Mouse (Mus musculus) kidney, postnatal 0 days (tissue): Measurements from ENCODE around the gene Trnau1ap. TPM values are rescaled to one million over a fixed set of nuclear protein-coding genes. Genes with fewer than 3 reads are reported as not detected.
A peak's percentile ranks its signal among the peaks of the same experiment; 100 is the strongest.

Experiments used
- ATAC-seq: fragments of 200-750 bp; cut with Nextera tagmentation; replicated peaks from 2 replicates; pipeline ENCODE4 v1.8.0; 2017; ENCODE audit warnings: low read depth, moderate number of reproducible peaks, moderate TSS enrichment, moderate library complexity; ENCODE audit not compliant: low FRiP score
- DNase-seq: peaks from one replicate; pipeline ENCODE4 v3.0.0-alpha.2; 2016; ENCODE audit warnings: low spot score
- H3K27ac ChIP-seq: fragments of 300-500 bp; sonication (generic); 2 replicates; pipeline ENCODE4 v1.5.1; 2014; ENCODE audit warnings: mild to moderate bottlenecking
- H3K27me3 ChIP-seq: fragments of 300-500 bp; sonication (generic); 2 replicates; pipeline ENCODE4 v1.6.1; 2014; ENCODE audit warnings: low read length, mixed read lengths; ENCODE audit not compliant: insufficient read depth
- H3K36me3 ChIP-seq: fragments of 300-500 bp; sonication (generic); 2 replicates; pipeline ENCODE4 v1.6.1; 2014; ENCODE audit warnings: low read length, mixed read lengths; ENCODE audit not compliant: insufficient read depth
- H3K4me1 ChIP-seq: fragments of 300-500 bp; sonication (generic); replicated peaks from 2 replicates; pipeline ENCODE4 v1.6.1; 2014; ENCODE audit warnings: antibody characterized with exemption, low read length, mixed read lengths; ENCODE audit not compliant: insufficient read depth
- H3K4me2 ChIP-seq: fragments of 300-500 bp; sonication (generic); 2 replicates; pipeline ENCODE4 v1.6.1; 2014; ENCODE audit warnings: mild to moderate bottlenecking, low read length, moderate library complexity, mixed read lengths
- H3K4me3 ChIP-seq: fragments of 300-500 bp; sonication (generic); replicated peaks from 2 replicates; pipeline ENCODE4 v1.5.1; 2014; ENCODE audit warnings: low read depth, low read length
- H3K9ac ChIP-seq: fragments of 300-500 bp; sonication (generic); 2 replicates; pipeline ENCODE4 v1.6.1; 2014; ENCODE audit warnings: low read depth, low read length
- H3K9me3 ChIP-seq: fragments of 300-500 bp; sonication (generic); replicated peaks from 2 replicates; pipeline ENCODE4 v1.6.1; 2016; ENCODE audit warnings: low read length, inconsistent platforms, mixed read lengths
- CTCF ChIP-seq: IDR thresholded peaks from 2 replicates; pipeline ENCODE4 v1.5.1; 2016; ENCODE audit warnings: antibody characterized with exemption, low read depth, mild to moderate bottlenecking, moderate library complexity
- WGBS: fragments of 180-500 bp; shearing (Covaris S2); extraction: QIAGEN DNeasy Blood & Tissue Kit; methylation state at CpG from one replicate; pipeline ENCODE4 v1.1.7; 2014; 5-methylcytosine and 5-hydroxymethylcytosine counted together
- polyA plus RNA-seq: library from polyadenylated mRNA; unstranded; fragments of >200 nt; fragmentation: Nextera tagmentation; extraction: Ambion mirVana; gene quantifications from 2 replicates; pipeline ENCODE4 v1.2.1, GENCODE M21; 2015

The Trnau1ap gene
- polyA plus RNA-seq, 1 experiment from 2014 or later, result 72.8 TPM

DNA sequence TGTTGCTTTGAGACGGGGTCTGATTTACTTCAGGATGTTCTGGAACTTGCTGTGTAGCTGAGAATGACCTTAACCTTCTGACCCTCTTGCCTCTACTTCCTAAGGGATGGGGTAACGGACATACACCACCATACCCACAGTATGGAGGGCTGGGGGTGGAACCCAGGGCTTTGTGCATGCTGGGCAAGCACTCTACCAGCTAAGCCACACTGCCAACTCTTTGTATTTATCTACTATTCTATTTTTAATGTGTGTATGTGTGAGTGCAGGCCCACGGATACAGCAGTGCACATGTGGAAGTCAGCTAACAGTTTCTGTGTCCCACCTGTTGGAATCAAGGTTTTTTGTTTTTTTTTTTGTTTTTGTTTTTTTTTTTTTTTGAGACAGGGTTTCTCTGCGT lies 30.2 kb upstream of the Trnau1ap start:
- no peak for DNase-seq
- no peak for TF ChIP-seq CTCF
- Histone ChIP-seq H3K4me2 (no peak overlapping the region), H3K36me3 (peaks cover 48% of the 10 kb centered on the region), H3K27me3 (no peaks in the 10 kb centered on the region), H3K4me1 (no peaks in the 10 kb centered on the region), H3K27ac (no peak overlapping the region), H3K9ac (no peak overlapping the region), H3K9me3 (no peaks in the 10 kb centered on the region), H3K4me3 (no peak overlapping the region)
- WGBS, result 77% methylated on average over 4 of the region's 4 CpGs
- ATAC-seq, result no peak

DNA sequence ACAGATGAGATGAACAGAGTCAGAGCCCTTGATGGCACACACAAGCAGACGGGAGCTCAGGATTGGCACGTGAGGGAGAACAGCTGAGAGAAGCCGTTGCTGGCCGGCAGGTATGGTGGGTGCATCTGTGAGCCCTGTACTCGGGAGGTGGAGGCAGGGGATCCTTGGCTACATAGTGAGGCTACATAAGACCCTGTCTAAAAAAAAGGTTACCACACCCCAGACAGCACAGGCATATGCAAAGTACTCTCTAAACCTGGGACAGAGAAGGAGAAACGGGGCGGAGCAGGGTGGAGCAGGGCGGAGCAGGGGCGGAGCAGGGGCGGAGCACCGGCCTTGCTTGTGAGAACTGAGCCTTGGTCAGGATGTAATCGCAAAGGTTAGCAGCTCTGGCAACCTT lies 26.8 kb upstream of the Trnau1ap start:
- WGBS, result 46% methylated on average over 12 of the region's 12 CpGs
- peak; percentile 36 for DNase-seq
- Histone ChIP-seq H3K27ac (no peak overlapping the region), H3K4me3 (no peak overlapping the region), H3K9ac (no peak overlapping the region), H3K4me2 (no peak overlapping the region), H3K27me3 (no peaks in the 10 kb centered on the region), H3K4me1 (peaks cover 6% of the 10 kb centered on the region), H3K36me3 (peaks cover 36% of the 10 kb centered on the region), H3K9me3 (no peaks in the 10 kb centered on the region)
- no peak for TF ChIP-seq CTCF
- no peak for ATAC-seq

DNA sequence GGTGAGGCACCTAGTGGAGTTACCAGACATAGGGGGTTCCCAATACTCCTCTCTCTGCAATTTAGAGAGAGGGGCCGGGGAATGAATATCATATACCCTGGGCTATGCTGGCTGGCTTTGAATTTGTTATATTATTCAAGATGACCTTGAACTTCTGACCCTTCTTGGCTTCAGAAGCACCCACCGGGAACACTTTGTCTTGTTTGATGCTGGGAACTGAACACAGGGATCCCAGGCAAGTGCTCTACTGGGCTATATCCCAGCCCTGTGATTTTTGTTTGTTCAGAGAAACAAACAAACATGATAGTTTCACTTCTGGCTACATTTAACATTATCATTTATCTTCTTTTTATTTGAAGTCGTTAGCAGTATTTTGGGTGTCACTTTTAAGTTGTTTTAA lies 26.1 kb upstream of the Trnau1ap start:
- no peak for ATAC-seq
- H3K36me3 ChIP-seq, result peaks cover 33% of the 10 kb centered on the region

DNA sequence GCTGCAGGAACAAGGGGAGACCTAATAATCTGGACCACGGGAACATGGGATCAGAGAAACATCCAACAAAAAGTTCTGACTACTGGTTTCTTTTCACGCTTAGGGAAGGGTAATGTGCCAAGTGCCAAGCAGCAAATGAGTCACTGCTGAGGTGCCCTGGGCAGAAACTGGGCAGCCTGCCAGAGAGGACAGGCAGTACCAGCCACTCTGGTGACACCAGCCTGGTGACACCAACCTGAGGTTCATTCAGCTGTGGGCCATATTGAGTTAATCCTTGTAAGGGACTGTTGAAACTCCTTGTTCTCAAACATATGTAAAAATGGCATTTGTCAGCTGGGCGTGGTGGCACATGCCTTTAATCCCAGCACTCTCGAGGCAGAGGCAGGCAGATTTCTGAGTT lies 25.2 kb upstream of the Trnau1ap start:
- no peak overlapping the region for H3K9ac ChIP-seq
- H3K4me2 ChIP-seq, result no peak overlapping the region
- no peaks in the 10 kb centered on the region for H3K9me3 ChIP-seq
- no peaks in the 10 kb centered on the region for H3K27me3 ChIP-seq
- peaks cover 26% of the 10 kb centered on the region for H3K36me3 ChIP-seq
- DNase-seq (no peak), ATAC-seq (no peak; the same call in 1 of the 2 replicates)
- no peak overlapping the region for H3K4me3 ChIP-seq
- WGBS, result 88% methylated on average over 4 of the region's 4 CpGs
- H3K4me1 ChIP-seq, result peaks cover 6% of the 10 kb centered on the region
- no peak for TF ChIP-seq CTCF
- 0 out of 2 replicates have a peak overlapping the region, but pooled peaks have one; percentile 95 for H3K27ac ChIP-seq

More for the DNA sequence above, 26.1 kb upstream of the Trnau1ap start:
- 86% methylated on average over 3 of the region's 3 CpGs for WGBS
- H3K27me3 ChIP-seq, result no peaks in the 10 kb centered on the region
- DNase-seq, result no peak
- H3K27ac ChIP-seq, result no peak overlapping the region
- H3K4me2 ChIP-seq, result no peak overlapping the region
- H3K4me3 ChIP-seq, result no peak overlapping the region
- no peak for TF ChIP-seq CTCF
- H3K9ac ChIP-seq, result no peak overlapping the region
- no peaks in the 10 kb centered on the region for H3K9me3 ChIP-seq
- peaks cover 6% of the 10 kb centered on the region for H3K4me1 ChIP-seq

DNA sequence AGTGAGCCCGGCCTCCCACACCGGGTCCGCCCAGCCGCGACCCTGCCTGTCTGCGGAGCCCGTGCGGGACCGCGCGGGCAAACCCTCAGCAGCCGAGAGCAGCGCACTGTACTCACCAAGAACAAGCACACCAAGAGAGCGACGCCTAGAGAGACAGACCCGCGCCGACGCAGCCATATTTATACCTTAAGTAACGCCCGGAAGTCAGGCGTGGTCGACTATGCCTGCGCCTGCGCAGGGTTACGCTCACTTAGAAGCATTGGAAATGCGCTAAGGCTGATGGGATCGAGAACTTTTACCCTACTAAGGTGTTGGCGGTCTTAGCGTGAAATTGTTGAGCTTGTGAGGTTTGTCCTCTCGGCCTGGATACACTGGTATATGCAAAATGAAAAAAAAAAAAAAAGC lies 24.1 kb upstream of the Trnau1ap start, which contains the start of gene Rcc1:
TSS of gene Rcc1 (minus strand) at position 125 of the 405 bp plus-strand sequence.
- no peaks in the 10 kb centered on the region for H3K27me3 ChIP-seq
- peak; percentile 27; the same call in 1 of the 2 replicates for TF ChIP-seq CTCF
- DNase-seq (peak; percentile 97), ATAC-seq (peak; percentile 86)
- peak within 1 kb of the TSS; percentile 95 for H3K27ac ChIP-seq
- peaks cover 17% of the 10 kb centered on the region for H3K36me3 ChIP-seq
- WGBS, result 0% methylated on average over 31 of the region's 31 CpGs
- H3K9ac ChIP-seq, result peak within 1 kb of the TSS; percentile 73
- no peaks in the 10 kb centered on the region for H3K9me3 ChIP-seq
- H3K4me3 ChIP-seq, result peak within 1 kb of the TSS; percentile 68
- H3K4me2 ChIP-seq, result peak within 1 kb of the TSS; percentile 74
- peaks cover 6% of the 10 kb centered on the region for H3K4me1 ChIP-seq

DNA sequence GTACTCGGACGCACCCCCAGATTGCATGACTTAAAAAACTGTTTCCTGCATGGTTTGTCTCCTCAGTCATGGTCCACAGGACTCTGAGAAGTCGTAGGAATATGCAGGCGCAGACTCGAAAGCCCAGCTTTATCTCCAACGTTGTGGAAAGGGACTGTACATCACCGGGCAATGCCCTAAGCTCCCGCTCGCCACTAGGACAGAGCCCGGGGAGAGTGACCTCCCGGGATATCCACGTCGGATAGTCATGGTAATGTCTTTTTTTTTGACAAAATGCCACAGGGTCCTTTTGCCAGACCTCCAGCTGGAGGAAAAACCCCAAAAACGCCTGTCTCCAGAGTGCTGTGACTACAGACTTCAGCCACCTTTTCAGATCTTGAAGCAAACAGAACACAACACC lies 23.4 kb upstream of the Trnau1ap start:
- H3K9ac ChIP-seq, result peak overlapping the region; percentile 73
- H3K4me3 ChIP-seq, result peak overlapping the region; percentile 68
- peaks cover 10% of the 10 kb centered on the region for H3K36me3 ChIP-seq
- DNase-seq (peak; percentile 39), ATAC-seq (no peak)
- H3K4me1 ChIP-seq, result peaks cover 6% of the 10 kb centered on the region
- TF ChIP-seq CTCF, result no peak
- no peaks in the 10 kb centered on the region for H3K9me3 ChIP-seq
- H3K4me2 ChIP-seq, result peak overlapping the region; percentile 74
- WGBS, result 0% methylated on average over 14 of the region's 14 CpGs
- H3K27me3 ChIP-seq, result no peaks in the 10 kb centered on the region
- H3K27ac ChIP-seq, result peak overlapping the region; percentile 95

DNA sequence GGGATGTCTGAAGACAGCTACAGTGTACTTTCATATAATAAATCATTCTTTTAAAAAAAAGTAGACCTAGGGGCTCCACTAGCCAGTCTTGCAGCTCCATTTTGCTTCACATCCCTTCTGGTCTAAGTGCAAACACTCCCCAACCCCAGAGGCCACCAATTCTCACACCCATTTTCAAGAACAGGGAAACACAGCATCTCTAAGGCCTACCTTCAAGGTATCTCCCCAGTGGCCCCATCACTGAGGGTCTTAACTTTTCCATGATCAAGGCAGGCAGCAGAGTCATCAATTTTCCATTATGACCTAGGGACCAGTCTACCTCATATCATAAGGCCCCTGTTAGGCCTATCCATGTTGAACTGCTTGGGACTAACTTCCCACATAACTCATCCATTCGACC lies 22.1 kb upstream of the Trnau1ap start:
- Histone ChIP-seq H3K4me2 (peak overlapping the region; percentile 74), H3K9me3 (no peaks in the 10 kb centered on the region), H3K4me3 (no peak overlapping the region), H3K9ac (no peak overlapping the region), H3K27me3 (no peaks in the 10 kb centered on the region), H3K27ac (no peak overlapping the region; the same call in 1 of the 2 replicates), H3K4me1 (peaks cover 6% of the 10 kb centered on the region), H3K36me3 (no peaks in the 10 kb centered on the region; the same call in 1 of the 2 replicates)
- TF ChIP-seq CTCF, result no peak
- DNase-seq, result no peak
- WGBS, result 10% methylated on average over 1 of the region's 1 CpGs
- ATAC-seq, result no peak
